Mouse (Mus musculus): ENCODE data around the gene Akap8.

Akap8 gene

GRCm38 (mm10) chr17:32283771-32284221, 37.2 kb downstream of the Akap8 start:
- no peak for DNase-seq (ENCODE audit: low spot score)

GRCm38 (mm10) chr17:32283341-32283740, 37.7 kb downstream of the Akap8 start:
- DNase-seq (ENCODE audit: low spot score), result no peak

GRCm38 (mm10) chr17:32281611-32282310, 39.3 kb downstream of the Akap8 start:
- DNase-seq (ENCODE audit: low spot score), result no peak

DNA sequence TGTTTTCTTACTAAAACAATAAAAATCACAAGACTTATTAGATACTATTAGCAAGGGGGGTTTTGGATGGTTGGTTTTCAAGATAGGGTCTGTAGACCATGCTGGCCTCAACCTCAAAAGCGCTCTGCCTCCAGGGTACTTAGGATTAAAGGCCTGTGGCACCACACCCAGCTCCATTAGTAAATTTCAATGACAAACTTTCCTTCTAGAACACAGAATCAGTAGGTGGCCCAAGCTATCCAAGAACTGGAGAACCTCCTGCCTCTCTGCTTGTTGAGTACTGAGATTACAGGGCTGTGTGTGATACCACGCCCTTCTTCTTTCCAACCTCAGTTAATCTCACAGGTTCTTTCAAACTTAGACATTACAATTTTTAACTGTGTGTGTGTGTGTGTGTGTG, 39.9 kb downstream of the Akap8 start:
- no peak for DNase-seq (ENCODE audit: low spot score)

DNA sequence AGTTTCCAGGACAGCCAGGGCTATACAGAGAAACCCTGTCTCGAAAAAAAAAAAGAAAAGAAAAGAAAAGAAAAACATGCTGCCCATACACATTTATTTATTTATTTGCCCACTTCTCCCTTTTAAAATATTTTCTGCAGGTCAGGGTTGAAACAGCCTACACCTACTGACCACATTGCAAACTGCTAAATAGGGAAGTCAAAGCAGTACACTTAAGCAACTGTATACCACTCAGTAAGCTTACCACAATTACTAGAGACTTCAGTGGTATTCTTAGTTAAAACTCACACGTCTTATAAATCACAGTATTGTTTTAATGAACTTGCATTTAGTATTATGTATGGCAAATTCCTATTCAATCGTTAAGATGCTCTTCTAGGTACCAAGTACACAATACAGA, 40.5 kb downstream of the Akap8 start:
- no peak for DNase-seq (ENCODE audit: low spot score)

DNA sequence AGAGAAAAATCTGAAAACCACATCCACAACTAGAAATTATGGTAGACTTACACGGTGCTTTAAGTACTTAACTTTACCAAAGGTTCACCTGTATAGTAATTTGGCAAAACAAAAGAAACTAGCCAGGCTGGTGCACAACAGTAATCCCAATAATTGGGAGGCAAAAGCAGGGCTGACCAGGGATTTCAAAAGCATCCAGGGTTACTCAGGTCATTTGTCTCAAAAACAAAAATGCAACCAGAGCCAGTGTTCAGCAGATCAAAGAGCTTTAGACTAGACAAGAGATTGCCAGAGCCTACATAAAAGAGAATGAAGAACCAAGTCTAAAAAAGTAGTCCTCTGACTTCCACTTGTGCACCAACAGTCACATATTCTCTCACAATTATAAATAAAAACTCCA, 43.8 kb downstream of the Akap8 start:
- DNase-seq (ENCODE audit: low spot score), result no peak

DNA sequence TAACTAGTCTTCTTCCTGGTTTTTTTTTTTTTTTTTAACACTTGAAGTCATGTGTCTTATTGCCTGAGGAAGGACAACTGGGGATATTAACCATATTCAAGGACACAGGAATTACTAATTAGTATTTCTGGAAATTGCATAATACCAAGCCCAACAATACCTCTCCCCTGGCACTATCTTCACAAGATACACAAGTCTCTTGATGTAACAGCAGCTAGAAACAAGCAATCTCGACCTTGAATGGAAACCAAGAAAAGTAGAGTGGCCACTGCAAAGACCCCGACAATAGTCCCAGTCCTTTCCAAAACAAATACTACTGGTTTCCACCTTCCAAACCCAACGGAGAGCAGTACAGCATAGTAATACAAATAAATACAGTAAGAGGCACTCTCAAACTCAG, 45.5 kb downstream of the Akap8 start:
- DNase-seq (ENCODE audit: low spot score), result no peak

DNA sequence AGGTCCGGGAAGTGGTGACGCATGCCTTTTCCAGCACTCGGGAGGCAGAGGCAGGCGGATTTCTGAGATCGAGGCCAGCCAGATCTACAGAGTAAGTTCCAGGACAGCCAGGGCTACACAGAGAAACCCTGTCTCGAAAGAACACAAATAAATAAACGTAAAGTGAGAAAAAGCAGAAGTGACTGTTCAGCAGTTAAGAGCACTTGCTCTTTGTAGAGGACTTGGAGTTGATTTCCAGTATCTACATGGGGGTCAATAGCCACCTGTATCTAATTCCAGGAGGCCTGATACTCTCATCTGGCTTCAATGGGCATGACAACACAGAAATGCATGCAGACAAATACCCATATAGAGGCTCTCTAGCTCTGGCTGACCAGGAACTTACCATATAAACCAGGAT, 51.9 kb downstream of the Akap8 start:
- DNase-seq (ENCODE audit: low spot score), result no peak

GRCm38 (mm10) chr17:32268540-32268960, 52.5 kb downstream of the Akap8 start:
- no peak for DNase-seq (ENCODE audit: low spot score)

- no peak for DNase-seq (ENCODE audit: low spot score)
These were observed 52.9 kb downstream of the Akap8 start for GRCm38 (mm10) chr17:32268096-32268495.

- DNase-seq (ENCODE audit: low spot score), result no peak
These were observed 53.4 kb downstream of the Akap8 start for GRCm38 (mm10) chr17:32267617-32268016.

DNA sequence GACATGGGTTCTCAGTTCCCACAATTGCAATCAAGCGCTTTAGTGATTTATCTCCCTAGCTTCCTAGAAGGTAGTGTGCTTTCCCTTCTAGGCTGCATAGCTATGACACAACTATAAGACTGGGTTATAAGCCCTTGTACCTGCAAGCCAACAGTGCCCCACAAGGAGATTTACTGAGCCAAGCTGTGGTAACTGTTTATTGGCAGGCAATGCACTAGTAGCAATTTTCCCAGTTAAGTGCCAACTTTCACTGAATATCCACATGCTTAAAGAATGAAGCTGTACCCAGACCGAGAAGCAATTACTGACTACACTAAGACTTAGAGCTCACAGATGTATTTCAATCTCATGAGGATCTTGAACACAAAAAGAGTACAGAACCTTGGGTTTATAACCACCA, 57.4 kb downstream of the Akap8 start:
- DNase-seq (ENCODE audit: low spot score), result no peak

GRCm38 (mm10) chr17:32262831-32263559, 58.0 kb downstream of the Akap8 start:
- DNase-seq (ENCODE audit: low spot score), result peak; percentile 26

GRCm38 (mm10) chr17:32258869-32259268, 62.2 kb downstream of the Akap8 start:
- no peak for DNase-seq (ENCODE audit: low spot score)

DNA sequence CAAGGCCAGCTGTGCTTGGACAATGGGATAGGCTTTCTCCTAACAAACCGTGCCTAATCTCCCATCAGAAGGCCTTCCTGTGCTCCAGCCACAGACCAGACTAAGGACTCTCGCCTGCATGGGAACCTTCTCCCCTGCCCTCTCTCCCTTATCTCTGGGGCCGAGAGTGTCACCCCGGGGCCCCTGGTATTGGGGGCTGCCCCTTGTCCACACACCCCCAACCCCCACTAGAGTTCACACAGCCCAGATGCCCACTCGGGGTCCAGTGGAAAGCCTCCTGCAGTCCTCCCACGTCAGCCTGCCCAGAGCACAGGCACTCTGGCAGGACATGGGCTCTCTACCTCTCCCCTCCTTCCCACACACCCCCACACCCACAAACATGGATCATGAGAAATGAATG, 63.1 kb downstream of the Akap8 start:
- no peak for DNase-seq (ENCODE audit: low spot score)

- no peak for DNase-seq (ENCODE audit: low spot score)
These were observed 63.6 kb downstream of the Akap8 start for GRCm38 (mm10) chr17:32257452-32257851.

GRCm38 (mm10) chr17:32256896-32257295, 64.1 kb downstream of the Akap8 start:
- DNase-seq (ENCODE audit: low spot score), result no peak

All from layer of hippocampus, adult 9-10 months (tissue).